Mouse (Mus musculus): ENCODE results near the gene Pced1b. TPM values are rescaled to one million over a fixed set of nuclear protein-coding genes. Genes with fewer than 3 reads are reported as not detected.

The Pced1b gene
- total RNA-seq, 2 experiments from 2014 or later = 1.3 to 1.6 TPM

DNA sequence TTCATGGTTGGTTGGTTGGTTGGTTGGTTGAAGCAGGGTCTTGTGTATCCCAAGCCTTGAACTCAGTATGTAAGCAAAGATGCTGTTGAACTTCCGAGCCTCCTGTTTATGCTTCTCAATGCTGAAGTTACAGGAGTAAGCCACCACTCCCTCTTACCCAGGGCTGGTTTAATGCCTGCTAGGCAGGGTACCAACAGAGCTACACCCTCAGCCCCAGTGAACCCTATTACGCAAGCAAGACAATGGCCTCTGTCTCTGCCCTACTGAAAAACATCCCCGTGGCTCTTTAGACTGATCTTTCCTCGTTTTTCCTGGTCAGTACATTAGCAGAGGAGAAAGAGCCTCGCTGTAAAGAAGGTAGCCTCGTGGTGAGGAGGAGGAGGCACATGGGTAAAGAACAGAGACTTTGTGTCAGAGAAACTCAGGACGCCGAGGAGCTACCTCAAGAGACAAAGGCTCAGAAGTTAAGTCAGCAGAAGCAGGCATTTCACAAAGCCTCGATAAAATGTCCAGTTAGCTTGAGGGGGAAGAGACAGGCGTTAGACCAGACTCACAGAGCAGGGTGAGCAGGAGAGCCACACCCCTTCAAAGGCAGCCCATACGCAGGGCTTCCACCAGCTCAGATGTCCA lies 13.2 kb downstream of the Pced1b start:
- Histone ChIP-seq H3K27ac (no peak overlapping the region), H3K4me3 (no peak overlapping the region)
- TF ChIP-seq CTCF (IDR thresholded peaks at IDR 0.05) = no peak
- no peak for DNase-seq
- intact Hi-C loops (cut with DNase I) = no loop called here

GRCm38 (mm10) chr15:97262251-97262650 lies 15.3 kb downstream of the Pced1b start:
- TF ChIP-seq CTCF (IDR thresholded peaks at IDR 0.05) = no peak
- intact Hi-C loops (cut with DNase I) = no loop called here
- no peak for DNase-seq
- Histone ChIP-seq H3K27ac (no peak overlapping the region), H3K4me3 (no peak overlapping the region)

- H3K27ac ChIP-seq = no peak overlapping the region
- H3K4me3 ChIP-seq = no peak overlapping the region
- TF ChIP-seq CTCF (IDR thresholded peaks at IDR 0.05) = no peak
- no peak for DNase-seq
- intact Hi-C loops (cut with DNase I) = no loop called here
These were observed 19.4 kb downstream of the Pced1b start for GRCm38 (mm10) chr15:97266236-97266845.

GRCm38 (mm10) chr15:97267094-97267695 lies 20.3 kb downstream of the Pced1b start:
- H3K4me3 ChIP-seq = no peak overlapping the region
- TF ChIP-seq CTCF (IDR thresholded peaks at IDR 0.05) = no peak
- intact Hi-C loops (cut with DNase I) = no loop called here
- DNase-seq = no peak
- no peak overlapping the region for H3K27ac ChIP-seq

- Histone ChIP-seq H3K27ac (no peak overlapping the region), H3K4me3 (no peak overlapping the region)
- DNase-seq = no peak
- no peak for TF ChIP-seq CTCF (IDR thresholded peaks at IDR 0.05)
- intact Hi-C loops (cut with DNase I) = no loop called here
These were observed 25.2 kb downstream of the Pced1b start for GRCm38 (mm10) chr15:97271985-97272697.

DNA sequence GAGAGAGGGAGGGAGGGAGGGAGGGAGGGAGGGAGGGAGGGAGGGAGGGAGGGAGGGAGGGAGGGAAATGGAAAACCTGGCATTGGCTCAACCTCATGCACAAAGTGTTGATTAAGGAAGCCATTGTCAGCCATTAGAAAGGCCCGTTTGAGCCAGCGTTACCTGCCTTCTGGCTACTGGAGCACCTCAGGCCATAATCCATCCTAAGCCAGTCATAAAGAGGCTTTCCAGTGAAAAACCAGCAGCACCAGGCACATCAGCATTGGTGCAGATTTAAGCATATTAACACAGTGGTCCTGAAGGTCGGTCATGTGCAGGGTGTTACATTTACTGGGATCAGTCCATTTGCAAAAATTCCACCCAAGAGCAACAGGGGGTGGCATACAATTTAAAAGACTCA lies 25.9 kb downstream of the Pced1b start:
- DNase-seq = no peak
- intact Hi-C loops (cut with DNase I) = no loop called here
- H3K27ac ChIP-seq = no peak overlapping the region
- no peak for TF ChIP-seq CTCF (IDR thresholded peaks at IDR 0.05)
- H3K4me3 ChIP-seq = no peak overlapping the region

GRCm38 (mm10) chr15:97275626-97276395 lies 28.9 kb downstream of the Pced1b start:
- Histone ChIP-seq H3K4me3 (no peak overlapping the region), H3K27ac (no peak overlapping the region)
- DNase-seq = no peak
- no peak for TF ChIP-seq CTCF (IDR thresholded peaks at IDR 0.05)
- intact Hi-C loops (cut with DNase I) = no loop called here

DNA sequence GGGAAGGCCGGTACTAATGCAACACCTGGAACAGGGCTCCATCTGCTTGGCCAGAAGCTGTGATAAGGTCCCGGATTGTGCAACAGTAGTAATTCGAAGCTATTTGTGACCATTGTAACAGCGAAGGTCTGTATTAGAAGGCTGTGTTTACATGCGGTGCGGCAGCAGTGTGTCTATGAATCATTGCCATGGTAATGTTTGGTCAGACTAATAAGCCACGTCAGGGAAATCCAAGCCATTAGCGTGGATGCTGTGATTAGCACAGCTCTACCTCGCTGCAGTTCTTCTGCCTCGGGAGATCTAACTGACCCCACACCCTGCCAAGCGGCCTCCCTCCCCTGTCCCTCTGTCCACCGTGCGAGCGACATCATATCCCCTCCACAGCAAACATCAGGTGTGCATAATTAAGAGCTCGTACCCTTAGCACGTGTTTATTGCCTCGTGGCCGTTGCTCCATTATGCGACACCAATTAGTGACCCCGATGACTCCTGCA lies 29.8 kb downstream of the Pced1b start:
- no peak for TF ChIP-seq CTCF (IDR thresholded peaks at IDR 0.05)
- Histone ChIP-seq H3K4me3 (no peak overlapping the region), H3K27ac (no peak overlapping the region)
- DNase-seq = no peak
- intact Hi-C loops (cut with DNase I) = no loop called here

GRCm38 (mm10) chr15:97277328-97277727 lies 30.4 kb downstream of the Pced1b start:
- TF ChIP-seq CTCF (IDR thresholded peaks at IDR 0.05) = no peak
- Histone ChIP-seq H3K4me3 (no peak overlapping the region), H3K27ac (no peak overlapping the region)
- intact Hi-C loops (cut with DNase I) = no loop called here
- no peak for DNase-seq

- no peak for TF ChIP-seq CTCF (IDR thresholded peaks at IDR 0.05)
- DNase-seq = no peak
- H3K4me3 ChIP-seq = no peak overlapping the region
- H3K27ac ChIP-seq = no peak overlapping the region
- intact Hi-C loops (cut with DNase I) = no loop called here
These were observed 31.5 kb downstream of the Pced1b start for GRCm38 (mm10) chr15:97278340-97278948.

DNA sequence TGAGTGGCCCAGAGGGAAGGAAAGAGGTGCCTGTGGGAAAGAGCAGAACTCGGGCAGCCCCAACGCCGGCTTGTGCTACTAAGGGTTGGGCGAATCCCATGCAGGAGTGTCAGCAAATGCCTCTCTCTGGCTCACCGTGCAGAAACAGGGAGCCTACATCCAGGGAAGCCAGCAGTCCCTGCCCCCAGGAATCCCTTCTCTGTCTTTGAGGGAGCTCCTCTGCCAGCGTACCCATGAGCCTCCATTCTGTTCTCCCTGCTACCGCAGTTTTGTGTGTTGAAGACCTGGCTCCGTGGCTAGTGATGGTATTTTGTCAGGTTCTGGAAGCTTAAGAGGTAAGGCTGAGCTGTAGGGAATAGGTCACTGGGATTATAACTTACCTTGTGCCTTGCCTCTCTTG lies 33.2 kb downstream of the Pced1b start:
- no peak for TF ChIP-seq CTCF (IDR thresholded peaks at IDR 0.05)
- intact Hi-C loops (cut with DNase I) = no loop called here

DNA sequence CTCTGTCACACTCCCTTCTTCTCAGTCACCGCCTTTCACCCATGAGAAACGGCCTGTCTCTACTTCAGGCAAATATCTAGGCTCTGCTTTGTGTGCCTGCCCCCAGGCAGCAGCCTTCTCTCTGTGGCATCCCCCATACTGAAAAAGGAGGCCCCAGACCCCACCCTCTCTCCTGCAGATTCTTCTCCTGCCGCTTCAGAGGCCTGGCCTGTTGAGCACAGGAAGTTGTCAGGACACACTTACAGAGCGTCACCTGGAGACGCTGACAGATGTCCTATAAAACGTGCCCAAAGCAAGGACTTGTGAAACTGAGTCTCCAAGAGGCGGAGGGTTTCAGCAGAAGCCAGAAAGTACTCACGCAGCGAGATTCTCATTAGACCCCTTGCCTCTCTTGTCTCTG lies 33.9 kb downstream of the Pced1b start:
- no peak overlapping the region for H3K4me3 ChIP-seq
- H3K27ac ChIP-seq = no peak overlapping the region
- DNase-seq = no peak
- TF ChIP-seq CTCF (IDR thresholded peaks at IDR 0.05) = no peak
- intact Hi-C loops (cut with DNase I) = no loop called here

More for the DNA sequence above, 33.2 kb downstream of the Pced1b start:
- Histone ChIP-seq H3K4me3 (no peak overlapping the region), H3K27ac (no peak overlapping the region)
- no peak for DNase-seq

Data from gastrocnemius, adult 2 months (tissue).